Mouse (Mus musculus) embryonic fibroblast, embryonic 13.5 days (primary cell): ENCODE data around the gene Rab6b.

ENCODE experiments used
- CTCF ChIP-seq: IDR thresholded peaks from 2 replicates; pipeline ENCODE4 v1.5.1; 2011; ENCODE audit warnings: mild to moderate bottlenecking, control low read depth, low read length, moderate library complexity, borderline replicate concordance; ENCODE audit not compliant: insufficient read depth
- POLR2A ChIP-seq: IDR thresholded peaks from 2 replicates; pipeline ENCODE4 v1.6.1; 2011; ENCODE audit warnings: low read depth, mild to moderate bottlenecking, control low read depth, low read length, moderate library complexity

GRCm38 (mm10) chr9:103117951-103118350 is 6.4 kb downstream of the Rab6b start:
- TF ChIP-seq CTCF = no peak
- TF ChIP-seq POLR2A = no peak
